Mouse (Mus musculus) kidney, adult 2 months (tissue): ENCODE data around the gene Metap1d.

ENCODE experiments used
- CTCF ChIP-seq: fragments of 200-500 bp; conservative IDR thresholded peaks from 2 replicates; pipeline ENCODE4 v1.5.1; 2011; ENCODE audit warnings: low read depth, mild to moderate bottlenecking, control low read depth, low read length, moderate library complexity, mixed read lengths; ENCODE audit not compliant: insufficient read depth, insufficient read length
- POLR2A ChIP-seq: fragments of 200-500 bp; IDR thresholded peaks from one replicate; pipeline ENCODE4 v1.6.1; 2011; ENCODE audit warnings: low read depth, low read length, control low read depth

DNA sequence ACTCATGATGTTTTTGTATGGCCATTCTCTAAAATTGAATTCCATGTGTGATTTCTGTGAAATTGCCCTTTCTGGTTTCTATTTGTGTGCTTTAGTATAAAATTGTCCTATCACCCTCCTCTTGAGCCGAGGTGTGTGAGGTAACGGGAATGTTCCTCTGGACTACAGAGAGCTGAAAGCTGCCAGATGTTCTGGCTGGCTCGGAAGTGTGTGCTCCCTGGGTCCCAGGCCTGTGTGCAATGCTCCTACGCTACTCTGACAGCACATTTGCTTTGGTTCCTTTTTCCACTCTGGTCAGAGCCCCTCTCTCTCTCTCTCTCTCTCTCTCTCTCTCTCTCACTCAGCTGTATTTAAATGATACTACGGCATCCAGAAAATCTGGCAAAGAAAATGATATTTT is 44.1 kb downstream of the Metap1d start:
- no peak for TF ChIP-seq POLR2A
- no peak for TF ChIP-seq CTCF
